Mouse (Mus musculus): ENCODE measurements around the gene Anp32b.

Gene Anp32b

GRCm38 (mm10) chr4:46445237-46445945 lies 5.3 kb upstream of the Anp32b start:
- no peaks in the 10 kb centered on the region for H3K36me3 ChIP-seq (ENCODE audit: control insufficient read depth, insufficient read depth, low read length, poor library complexity, severe bottlenecking)
- H3K27me3 ChIP-seq (ENCODE audit: control insufficient read depth, insufficient read depth, low read length, poor library complexity, severe bottlenecking), result no peaks in the 10 kb centered on the region
- no peak for DNase-seq (ENCODE audit: low read depth, low spot score)

- Histone ChIP-seq H3K27me3 (ENCODE audit: control insufficient read depth, insufficient read depth, low read length, poor library complexity, severe bottlenecking) (no peaks in the 10 kb centered on the region), H3K36me3 (ENCODE audit: control insufficient read depth, insufficient read depth, low read length, poor library complexity, severe bottlenecking) (no peaks in the 10 kb centered on the region)
- no peak for DNase-seq (ENCODE audit: low read depth, low spot score)
Observed at GRCm38 (mm10) chr4:46447461-46447860, 3.2 kb upstream of the Anp32b start.

GRCm38 (mm10) chr4:46448886-46449285 lies 1.8 kb upstream of the Anp32b start:
- DNase-seq (ENCODE audit: low read depth, low spot score), result no peak
- H3K27me3 ChIP-seq (ENCODE audit: control insufficient read depth, insufficient read depth, low read length, poor library complexity, severe bottlenecking), result no peaks in the 10 kb centered on the region
- no peaks in the 10 kb centered on the region for H3K36me3 ChIP-seq (ENCODE audit: control insufficient read depth, insufficient read depth, low read length, poor library complexity, severe bottlenecking)

- Histone ChIP-seq H3K27me3 (ENCODE audit: control insufficient read depth, insufficient read depth, low read length, poor library complexity, severe bottlenecking) (no peaks in the 10 kb centered on the region), H3K36me3 (ENCODE audit: control insufficient read depth, insufficient read depth, low read length, poor library complexity, severe bottlenecking) (no peaks in the 10 kb centered on the region)
- no peak for DNase-seq (ENCODE audit: low read depth, low spot score)
Observed at GRCm38 (mm10) chr4:46450020-46450518, 633 bp upstream of the Anp32b start.

GRCm38 (mm10) chr4:46451240-46451757 lies 597 bp downstream of the Anp32b start:
- H3K36me3 ChIP-seq (ENCODE audit: control insufficient read depth, insufficient read depth, low read length, poor library complexity, severe bottlenecking), result no peaks in the 10 kb centered on the region
- no peaks in the 10 kb centered on the region for H3K27me3 ChIP-seq (ENCODE audit: control insufficient read depth, insufficient read depth, low read length, poor library complexity, severe bottlenecking)
- DNase-seq (ENCODE audit: low read depth, low spot score), result peak; percentile 68

GRCm38 (mm10) chr4:46451758-46452480 lies 1.2 kb downstream of the Anp32b start:
- Histone ChIP-seq H3K36me3 (ENCODE audit: control insufficient read depth, insufficient read depth, low read length, poor library complexity, severe bottlenecking) (no peaks in the 10 kb centered on the region), H3K27me3 (ENCODE audit: control insufficient read depth, insufficient read depth, low read length, poor library complexity, severe bottlenecking) (no peaks in the 10 kb centered on the region)
- DNase-seq (ENCODE audit: low read depth, low spot score), result peak; percentile 79

GRCm38 (mm10) chr4:46452481-46452850 lies 1.8 kb downstream of the Anp32b start:
- peak; percentile 72 for DNase-seq (ENCODE audit: low read depth, low spot score)
- no peaks in the 10 kb centered on the region for H3K36me3 ChIP-seq (ENCODE audit: control insufficient read depth, insufficient read depth, low read length, poor library complexity, severe bottlenecking)
- H3K27me3 ChIP-seq (ENCODE audit: control insufficient read depth, insufficient read depth, low read length, poor library complexity, severe bottlenecking), result no peaks in the 10 kb centered on the region

GRCm38 (mm10) chr4:46452855-46453719 lies 2.4 kb downstream of the Anp32b start:
- H3K27me3 ChIP-seq (ENCODE audit: control insufficient read depth, insufficient read depth, low read length, poor library complexity, severe bottlenecking), result no peaks in the 10 kb centered on the region
- no peak for DNase-seq (ENCODE audit: low read depth, low spot score)
- H3K36me3 ChIP-seq (ENCODE audit: control insufficient read depth, insufficient read depth, low read length, poor library complexity, severe bottlenecking), result no peaks in the 10 kb centered on the region

- DNase-seq (ENCODE audit: low read depth, low spot score), result no peak
Observed at GRCm38 (mm10) chr4:46454097-46454864, 3.6 kb downstream of the Anp32b start.

GRCm38 (mm10) chr4:46456762-46457161 lies 6.1 kb downstream of the Anp32b start:
- no peaks in the 10 kb centered on the region for H3K27me3 ChIP-seq (ENCODE audit: control insufficient read depth, insufficient read depth, low read length, poor library complexity, severe bottlenecking)
- H3K36me3 ChIP-seq (ENCODE audit: control insufficient read depth, insufficient read depth, low read length, poor library complexity, severe bottlenecking), result no peaks in the 10 kb centered on the region; the same call in none of the 2 replicates
- DNase-seq (ENCODE audit: low read depth, low spot score), result peak; percentile 61

More at GRCm38 (mm10) chr4:46454097-46454864, 3.6 kb downstream of the Anp32b start:
- no peaks in the 10 kb centered on the region for H3K27me3 ChIP-seq (ENCODE audit: control insufficient read depth, insufficient read depth, low read length, poor library complexity, severe bottlenecking)
- no peaks in the 10 kb centered on the region for H3K36me3 ChIP-seq (ENCODE audit: control insufficient read depth, insufficient read depth, low read length, poor library complexity, severe bottlenecking)

- DNase-seq (ENCODE audit: low read depth, low spot score), result no peak
- H3K36me3 ChIP-seq (ENCODE audit: control insufficient read depth, insufficient read depth, low read length, poor library complexity, severe bottlenecking), result no peaks in the 10 kb centered on the region; the same call in none of the 2 replicates
- no peaks in the 10 kb centered on the region for H3K27me3 ChIP-seq (ENCODE audit: control insufficient read depth, insufficient read depth, low read length, poor library complexity, severe bottlenecking)
Observed at GRCm38 (mm10) chr4:46457186-46457585, 6.5 kb downstream of the Anp32b start.

GRCm38 (mm10) chr4:46458411-46458810 lies 7.7 kb downstream of the Anp32b start:
- Histone ChIP-seq H3K27me3 (ENCODE audit: control insufficient read depth, insufficient read depth, low read length, poor library complexity, severe bottlenecking) (no peaks in the 10 kb centered on the region), H3K36me3 (ENCODE audit: control insufficient read depth, insufficient read depth, low read length, poor library complexity, severe bottlenecking) (peaks cover 3% of the 10 kb centered on the region)
- peak; percentile 23 for DNase-seq (ENCODE audit: low read depth, low spot score)

- peaks cover 8% of the 10 kb centered on the region for H3K36me3 ChIP-seq (ENCODE audit: control insufficient read depth, insufficient read depth, low read length, poor library complexity, severe bottlenecking)
- no peaks in the 10 kb centered on the region for H3K27me3 ChIP-seq (ENCODE audit: control insufficient read depth, insufficient read depth, low read length, poor library complexity, severe bottlenecking)
- DNase-seq (ENCODE audit: low read depth, low spot score), result peak; percentile 73
Observed at GRCm38 (mm10) chr4:46463130-46463830, 12.6 kb downstream of the Anp32b start.

Measured in splenic B cell, adult 2 months (primary cell).